Mouse (Mus musculus): ENCODE data around the gene 4933427D14Rik. TPM values are rescaled to one million over a fixed set of nuclear protein-coding genes. Genes with fewer than 3 reads are reported as not detected.

The 4933427D14Rik gene
- polyA plus RNA-seq, 1 experiment from 2014 or later: 26.3 TPM

- ATAC-seq (ENCODE audit: low FRiP score): peak; percentile 43; the same call in 1 of the 2 replicates
- Histone ChIP-seq H3K36me3 (no peaks in the 10 kb centered on the region), H3K27me3 (peaks cover 75% of the 10 kb centered on the region), H3K9ac (peak overlapping the region; percentile 87), H3K4me2 (peak overlapping the region; percentile 95), H3K9me3 (no peaks in the 10 kb centered on the region), H3K4me1 (replicated peaks) (peaks cover 49% of the 10 kb centered on the region), H3K4me3 (peak overlapping the region; percentile 68), H3K27ac (no peak overlapping the region)
- 15% methylated on average over 24 of the region's 24 CpGs for WGBS
These were observed 72.5 kb downstream of the 4933427D14Rik start for GRCm38 (mm10) chr11:72134536-72135382.

GRCm38 (mm10) chr11:72133075-72133474 lies 74.2 kb downstream of the 4933427D14Rik start:
- Histone ChIP-seq H3K27ac (no peak overlapping the region), H3K4me1 (replicated peaks) (peaks cover 51% of the 10 kb centered on the region), H3K4me2 (no peak overlapping the region), H3K27me3 (peaks cover 72% of the 10 kb centered on the region), H3K9ac (no peak overlapping the region), H3K36me3 (no peaks in the 10 kb centered on the region), H3K9me3 (no peaks in the 10 kb centered on the region), H3K4me3 (no peak overlapping the region)
- no peak for ATAC-seq (ENCODE audit: low FRiP score)
- WGBS: 78% methylated on average over 10 of the region's 10 CpGs

GRCm38 (mm10) chr11:72132266-72132665 lies 75.0 kb downstream of the 4933427D14Rik start:
- no peak overlapping the region for H3K9ac ChIP-seq
- H3K4me3 ChIP-seq: no peak overlapping the region
- 20% methylated on average over 3 of the region's 3 CpGs for WGBS
- H3K27ac ChIP-seq: no peak overlapping the region
- H3K4me1 ChIP-seq (replicated peaks): peaks cover 57% of the 10 kb centered on the region
- no peak overlapping the region for H3K4me2 ChIP-seq
- H3K27me3 ChIP-seq: peaks cover 63% of the 10 kb centered on the region
- ATAC-seq (ENCODE audit: low FRiP score): no peak
- no peaks in the 10 kb centered on the region for H3K36me3 ChIP-seq
- H3K9me3 ChIP-seq: no peaks in the 10 kb centered on the region

GRCm38 (mm10) chr11:72131697-72132096 lies 75.6 kb downstream of the 4933427D14Rik start:
- 94% methylated on average over 1 of the region's 1 CpGs for WGBS
- H3K27me3 ChIP-seq: peaks cover 58% of the 10 kb centered on the region

GRCm38 (mm10) chr11:72130905-72131304 lies 76.4 kb downstream of the 4933427D14Rik start:
- no peak for ATAC-seq (ENCODE audit: low FRiP score)
- no peaks in the 10 kb centered on the region for H3K9me3 ChIP-seq

More at GRCm38 (mm10) chr11:72131697-72132096, 75.6 kb downstream of the 4933427D14Rik start:
- Histone ChIP-seq H3K4me2 (no peak overlapping the region), H3K36me3 (no peaks in the 10 kb centered on the region), H3K27ac (no peak overlapping the region), H3K4me1 (replicated peaks) (peaks cover 57% of the 10 kb centered on the region), H3K4me3 (no peak overlapping the region), H3K9me3 (no peaks in the 10 kb centered on the region), H3K9ac (no peak overlapping the region)
- ATAC-seq (ENCODE audit: low FRiP score): no peak

GRCm38 (mm10) chr11:72130472-72130871 lies 76.8 kb downstream of the 4933427D14Rik start:
- Histone ChIP-seq H3K4me1 (replicated peaks) (peaks cover 47% of the 10 kb centered on the region), H3K36me3 (no peaks in the 10 kb centered on the region), H3K9ac (no peak overlapping the region), H3K27ac (no peak overlapping the region), H3K4me2 (no peak overlapping the region), H3K27me3 (peaks cover 48% of the 10 kb centered on the region), H3K4me3 (no peak overlapping the region), H3K9me3 (no peaks in the 10 kb centered on the region)
- 74% methylated on average over 3 of the region's 3 CpGs for WGBS
- ATAC-seq (ENCODE audit: low FRiP score): no peak

More at GRCm38 (mm10) chr11:72130905-72131304, 76.4 kb downstream of the 4933427D14Rik start:
- H3K27me3 ChIP-seq: peaks cover 50% of the 10 kb centered on the region
- H3K9ac ChIP-seq: no peak overlapping the region
- no peak overlapping the region for H3K4me3 ChIP-seq
- 79% methylated on average over 3 of the region's 3 CpGs for WGBS
- H3K27ac ChIP-seq: no peak overlapping the region
- H3K4me2 ChIP-seq: no peak overlapping the region
- H3K4me1 ChIP-seq (replicated peaks): peaks cover 49% of the 10 kb centered on the region
- H3K36me3 ChIP-seq: no peaks in the 10 kb centered on the region

GRCm38 (mm10) chr11:72130021-72130420 lies 77.2 kb downstream of the 4933427D14Rik start:
- ATAC-seq (ENCODE audit: low FRiP score): no peak

GRCm38 (mm10) chr11:72129032-72129894 lies 78.0 kb downstream of the 4933427D14Rik start:
- Histone ChIP-seq H3K4me2 (no peak overlapping the region), H3K4me1 (replicated peaks) (peaks cover 35% of the 10 kb centered on the region), H3K27ac (no peak overlapping the region), H3K9me3 (no peaks in the 10 kb centered on the region), H3K36me3 (no peaks in the 10 kb centered on the region), H3K9ac (no peak overlapping the region), H3K27me3 (peaks cover 38% of the 10 kb centered on the region), H3K4me3 (no peak overlapping the region)
- no peak for ATAC-seq (ENCODE audit: low FRiP score)
- 69% methylated on average over 8 of the region's 8 CpGs for WGBS

More at GRCm38 (mm10) chr11:72130021-72130420, 77.2 kb downstream of the 4933427D14Rik start:
- Histone ChIP-seq H3K9ac (no peak overlapping the region), H3K9me3 (no peaks in the 10 kb centered on the region), H3K36me3 (no peaks in the 10 kb centered on the region), H3K4me1 (replicated peaks) (peaks cover 43% of the 10 kb centered on the region), H3K27ac (no peak overlapping the region), H3K27me3 (peaks cover 45% of the 10 kb centered on the region), H3K4me2 (0 out of 2 replicates have a peak overlapping the region, but pooled peaks have one; percentile 3), H3K4me3 (no peak overlapping the region)
- WGBS: 20% methylated on average over 11 of the region's 11 CpGs

GRCm38 (mm10) chr11:72127450-72128189 lies 79.6 kb downstream of the 4933427D14Rik start:
- H3K36me3 ChIP-seq: no peaks in the 10 kb centered on the region
- H3K4me1 ChIP-seq (replicated peaks): peaks cover 27% of the 10 kb centered on the region
- H3K27ac ChIP-seq: no peak overlapping the region
- H3K9ac ChIP-seq: no peak overlapping the region
- WGBS: 70% methylated on average over 5 of the region's 5 CpGs
- H3K9me3 ChIP-seq: no peaks in the 10 kb centered on the region
- H3K4me2 ChIP-seq: no peak overlapping the region
- no peak overlapping the region for H3K4me3 ChIP-seq
- H3K27me3 ChIP-seq: peaks cover 25% of the 10 kb centered on the region
- no peak for ATAC-seq (ENCODE audit: low FRiP score)

- no peak overlapping the region for H3K27ac ChIP-seq
- no peak for ATAC-seq (ENCODE audit: low FRiP score)
- H3K27me3 ChIP-seq: peaks cover 10% of the 10 kb centered on the region; the same call in 1 of the 2 replicates
- H3K4me1 ChIP-seq (replicated peaks): peaks cover 18% of the 10 kb centered on the region
- no peaks in the 10 kb centered on the region for H3K9me3 ChIP-seq
- no peak overlapping the region for H3K4me3 ChIP-seq
- H3K9ac ChIP-seq: no peak overlapping the region
- WGBS: 83% methylated on average over 3 of the region's 3 CpGs
- no peak overlapping the region for H3K4me2 ChIP-seq
- H3K36me3 ChIP-seq: no peaks in the 10 kb centered on the region
These were observed 81.5 kb downstream of the 4933427D14Rik start for GRCm38 (mm10) chr11:72125781-72126180.

- no peak overlapping the region for H3K4me3 ChIP-seq
- H3K9me3 ChIP-seq: no peaks in the 10 kb centered on the region
- no peaks in the 10 kb centered on the region for H3K36me3 ChIP-seq
- no peak overlapping the region for H3K9ac ChIP-seq
- no peak for ATAC-seq (ENCODE audit: low FRiP score)
- no peak overlapping the region for H3K4me2 ChIP-seq
- 0 out of 2 replicates have a peak, but pooled peaks cover 3% of the 10 kb centered on the region for H3K27me3 ChIP-seq
- no peak overlapping the region for H3K27ac ChIP-seq
- WGBS: 83% methylated on average over 4 of the region's 4 CpGs
- H3K4me1 ChIP-seq (replicated peaks): peaks cover 8% of the 10 kb centered on the region
These were observed 83.7 kb downstream of the 4933427D14Rik start for GRCm38 (mm10) chr11:72123531-72123930.
